Mouse (Mus musculus) midbrain, embryonic 13.5 days (tissue): ENCODE results near the gene Kif19a. TPM values are rescaled to one million over a fixed set of nuclear protein-coding genes. Genes with fewer than 3 reads are reported as not detected.

Experiments used
- ATAC-seq: fragments of 200-750 bp; cut with Nextera tagmentation; 2 replicates; pipeline ENCODE4 v1.8.0; 2017; ENCODE audit warnings: mild to moderate bottlenecking, moderate TSS enrichment, moderate library complexity
- H3K27ac ChIP-seq: fragments of 300-500 bp; sonication (generic); 2 replicates; pipeline ENCODE4 v1.5.1; 2015; ENCODE audit warnings: inconsistent platforms, mild to moderate bottlenecking, moderate library complexity
- H3K27me3 ChIP-seq: fragments of 300-500 bp; sonication (generic); 2 replicates; pipeline ENCODE4 v1.6.1; 2015; ENCODE audit warnings: mild to moderate bottlenecking, inconsistent platforms
- H3K36me3 ChIP-seq: fragments of 300-500 bp; sonication (generic); 2 replicates; pipeline ENCODE4 v1.6.1; 2015; ENCODE audit warnings: mild to moderate bottlenecking, inconsistent platforms
- H3K4me1 ChIP-seq: fragments of 300-500 bp; sonication (generic); replicated peaks from 2 replicates; pipeline ENCODE4 v1.6.1; 2015; ENCODE audit warnings: inconsistent platforms
- H3K4me2 ChIP-seq: fragments of 300-500 bp; sonication (generic); replicated peaks from 2 replicates; pipeline ENCODE4 v1.6.1; 2015; ENCODE audit warnings: moderate library complexity, mild to moderate bottlenecking, inconsistent platforms
- H3K4me3 ChIP-seq: fragments of 300-500 bp; sonication (generic); replicated peaks from 2 replicates; pipeline ENCODE4 v1.5.1; 2015; ENCODE audit warnings: mild to moderate bottlenecking, inconsistent platforms
- H3K9ac ChIP-seq: fragments of 300-500 bp; sonication (generic); replicated peaks from 2 replicates; pipeline ENCODE4 v1.6.1; 2015; ENCODE audit warnings: mild to moderate bottlenecking, inconsistent platforms
- H3K9me3 ChIP-seq: fragments of 300-500 bp; sonication (generic); 2 replicates; pipeline ENCODE4 v1.6.1; 2016; ENCODE audit warnings: mild to moderate bottlenecking, inconsistent platforms
- WGBS: fragments of 180-500 bp; shearing (Covaris S2); methylation state at CpG from one replicate; pipeline ENCODE4 v1.1.7; 2015; 5-methylcytosine and 5-hydroxymethylcytosine counted together
- polyA plus RNA-seq: library from polyadenylated mRNA; unstranded; fragments of >200 nt; fragmentation: Nextera tagmentation; extraction: Ambion mirVana; gene quantifications from 2 replicates; pipeline ENCODE4 v1.2.1, GENCODE M21; 2015

Kif19a gene
- polyA plus RNA-seq, 1 experiment from 2014 or later, result 1.2 TPM

DNA sequence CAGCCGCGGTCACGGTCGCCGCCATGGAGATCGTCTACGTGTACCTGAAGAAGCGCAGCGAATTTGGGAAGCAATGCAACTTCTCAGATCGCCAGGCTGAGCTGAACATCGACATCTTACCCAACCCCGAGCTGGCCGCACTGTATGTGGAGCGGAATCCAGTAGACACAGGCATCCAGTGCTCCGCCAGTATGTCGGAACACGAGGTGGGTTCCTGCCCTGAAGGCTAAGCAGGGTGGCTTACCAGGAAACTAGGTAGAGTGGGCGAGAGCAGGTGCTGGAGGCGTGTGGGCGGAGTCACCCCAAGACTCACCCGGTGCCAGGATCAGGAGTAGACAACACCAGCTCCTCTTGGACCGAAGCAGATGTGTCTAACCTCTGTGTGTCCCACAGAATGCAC lies 32.3 kb upstream of the Kif19a start:
- Histone ChIP-seq H3K27me3 (peaks cover 12% of the 10 kb centered on the region), H3K36me3 (no peaks in the 10 kb centered on the region), H3K9ac (no peak overlapping the region), H3K4me3 (no peak overlapping the region), H3K4me1 (peaks cover 17% of the 10 kb centered on the region), H3K4me2 (no peak overlapping the region), H3K9me3 (no peaks in the 10 kb centered on the region), H3K27ac (no peak overlapping the region)
- ATAC-seq, result no peak
- WGBS, result 81% methylated on average over 22 of the region's 22 CpGs

DNA sequence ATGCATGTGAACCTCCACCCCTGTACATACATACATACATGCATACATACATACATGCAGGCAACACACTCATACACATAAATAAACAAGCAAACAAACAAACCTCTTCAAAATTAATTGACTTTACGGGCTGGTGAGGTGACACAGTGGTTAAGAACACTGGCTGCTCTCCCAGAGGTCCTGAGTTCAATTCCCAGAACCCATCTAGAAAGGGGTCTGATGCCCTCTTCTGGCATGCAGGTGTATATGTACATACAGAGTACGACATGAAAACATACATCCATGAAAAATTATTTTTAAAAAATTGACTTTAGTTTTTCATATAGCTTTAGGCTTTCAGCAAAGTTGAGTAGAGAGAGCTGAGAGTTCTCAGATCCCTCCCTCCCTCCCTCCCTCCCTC lies 29.1 kb upstream of the Kif19a start:
- Histone ChIP-seq H3K4me1 (peaks cover 13% of the 10 kb centered on the region), H3K4me3 (no peak overlapping the region), H3K36me3 (no peaks in the 10 kb centered on the region), H3K27ac (no peak overlapping the region), H3K9me3 (no peaks in the 10 kb centered on the region), H3K9ac (no peak overlapping the region), H3K4me2 (no peak overlapping the region), H3K27me3 (peaks cover 24% of the 10 kb centered on the region)
- no peak for ATAC-seq
- 88% methylated on average over 2 of the region's 2 CpGs for WGBS

DNA sequence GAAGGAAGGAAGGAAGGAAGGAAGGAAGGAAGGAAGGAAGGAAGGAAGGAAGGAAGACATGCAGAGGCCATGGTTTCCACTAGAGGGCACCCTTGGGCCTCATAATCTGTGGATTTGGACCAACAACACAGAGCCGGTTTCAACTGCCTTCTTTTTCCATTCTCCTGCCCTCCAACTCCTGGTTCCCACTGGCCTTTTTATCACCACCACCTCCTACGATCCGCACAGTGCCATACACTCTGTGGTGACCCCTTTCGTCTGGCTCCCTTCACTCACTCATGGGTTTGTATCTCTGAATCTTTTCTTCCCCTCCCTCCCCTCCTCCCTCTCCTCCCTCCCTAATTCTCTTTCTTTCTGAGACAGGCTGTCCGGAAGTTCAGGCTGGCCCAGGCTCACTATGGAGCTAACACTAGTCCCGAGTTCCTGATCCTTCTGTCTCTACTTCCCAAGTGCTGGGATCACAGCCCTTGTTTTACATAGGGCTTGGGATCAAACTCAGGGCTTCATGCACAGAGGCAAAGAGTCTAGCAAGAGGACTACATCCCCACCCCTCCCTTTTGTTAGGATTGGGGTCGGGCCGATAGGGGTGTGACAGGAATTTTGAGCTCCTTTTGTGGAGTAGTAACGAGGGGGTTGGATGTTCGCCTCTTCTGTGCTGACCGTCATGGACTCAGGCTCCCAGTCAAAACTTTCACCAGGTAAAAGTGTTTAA lies 28.1 kb upstream of the Kif19a start:
- no peak overlapping the region for H3K4me2 ChIP-seq
- no peak overlapping the region for H3K27ac ChIP-seq

DNA sequence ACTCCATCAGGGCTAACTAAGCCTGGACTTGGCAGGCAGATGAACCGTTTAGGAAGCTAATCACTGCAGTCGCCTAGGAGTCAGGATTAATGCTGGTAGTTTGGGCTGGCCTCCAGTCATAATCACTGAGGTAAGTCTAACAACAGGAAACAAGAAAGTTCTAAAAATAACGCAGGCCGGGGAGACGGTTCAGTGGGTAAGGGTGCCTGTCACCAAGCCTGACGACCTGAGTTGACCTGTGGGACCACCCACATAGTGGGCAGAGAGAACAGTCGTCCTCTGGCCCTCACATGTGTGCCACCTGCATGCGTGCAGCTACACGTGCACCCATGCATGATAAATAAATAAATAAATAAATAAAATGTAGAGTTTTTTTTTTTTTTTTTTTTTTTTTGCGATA lies 24.6 kb upstream of the Kif19a start:
- no peak overlapping the region for H3K27ac ChIP-seq
- H3K27me3 ChIP-seq, result peaks cover 38% of the 10 kb centered on the region
- no peak overlapping the region for H3K4me2 ChIP-seq
- H3K9ac ChIP-seq, result no peak overlapping the region
- no peak overlapping the region for H3K4me3 ChIP-seq
- no peaks in the 10 kb centered on the region for H3K36me3 ChIP-seq
- ATAC-seq, result no peak
- no peaks in the 10 kb centered on the region for H3K9me3 ChIP-seq
- WGBS, result 23% methylated on average over 10 of the region's 10 CpGs
- peaks cover 24% of the 10 kb centered on the region for H3K4me1 ChIP-seq

More for the DNA sequence above, 28.1 kb upstream of the Kif19a start:
- peak; percentile 51 for ATAC-seq
- no peaks in the 10 kb centered on the region for H3K9me3 ChIP-seq
- H3K4me1 ChIP-seq, result peaks cover 22% of the 10 kb centered on the region
- 19% methylated on average over 11 of the region's 11 CpGs for WGBS
- H3K9ac ChIP-seq, result no peak overlapping the region
- no peaks in the 10 kb centered on the region for H3K36me3 ChIP-seq
- H3K27me3 ChIP-seq, result peaks cover 24% of the 10 kb centered on the region
- H3K4me3 ChIP-seq, result no peak overlapping the region

DNA sequence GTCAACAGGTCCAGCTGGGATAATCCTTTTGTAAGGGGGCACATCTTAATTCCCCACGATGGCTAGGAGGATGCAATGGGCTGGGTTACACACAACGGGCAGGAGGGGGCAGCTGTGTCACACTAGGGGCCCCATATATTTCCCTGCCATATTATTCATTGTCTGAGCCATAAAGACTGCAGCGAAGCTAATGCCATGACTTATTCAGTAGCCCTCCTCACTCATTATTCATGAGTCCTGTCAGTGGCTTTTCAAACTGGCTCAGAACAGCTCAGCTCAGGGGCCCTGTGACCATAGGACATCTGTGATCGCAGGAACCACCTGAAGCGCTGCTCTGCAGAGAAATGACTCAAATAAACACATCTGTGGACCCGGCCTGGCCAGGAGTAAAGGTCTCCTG lies 23.7 kb upstream of the Kif19a start:
- H3K4me3 ChIP-seq, result no peak overlapping the region
- ATAC-seq, result peak; percentile 83
- no peaks in the 10 kb centered on the region for H3K9me3 ChIP-seq
- WGBS, result 10% methylated on average over 6 of the region's 6 CpGs
- peaks cover 24% of the 10 kb centered on the region for H3K4me1 ChIP-seq
- H3K27ac ChIP-seq, result peak overlapping the region; percentile 47; the same call in 1 of the 2 replicates
- H3K36me3 ChIP-seq, result no peaks in the 10 kb centered on the region
- no peak overlapping the region for H3K4me2 ChIP-seq
- H3K27me3 ChIP-seq, result peaks cover 42% of the 10 kb centered on the region
- H3K9ac ChIP-seq, result no peak overlapping the region

- peak overlapping the region; percentile 42 for H3K4me2 ChIP-seq
- H3K36me3 ChIP-seq, result no peaks in the 10 kb centered on the region
- WGBS, result under 1% methylated on average over 12 of the region's 12 CpGs
- H3K9me3 ChIP-seq, result no peaks in the 10 kb centered on the region
- no peak overlapping the region for H3K9ac ChIP-seq
- peaks cover 23% of the 10 kb centered on the region for H3K27me3 ChIP-seq
- no peak overlapping the region for H3K4me3 ChIP-seq
- H3K4me1 ChIP-seq, result peaks cover 20% of the 10 kb centered on the region
- peak; percentile 68 for ATAC-seq
- H3K27ac ChIP-seq, result no peak overlapping the region
These were observed 20.1 kb upstream of the Kif19a start for GRCm38 (mm10) chr11:114745134-114745533.

DNA sequence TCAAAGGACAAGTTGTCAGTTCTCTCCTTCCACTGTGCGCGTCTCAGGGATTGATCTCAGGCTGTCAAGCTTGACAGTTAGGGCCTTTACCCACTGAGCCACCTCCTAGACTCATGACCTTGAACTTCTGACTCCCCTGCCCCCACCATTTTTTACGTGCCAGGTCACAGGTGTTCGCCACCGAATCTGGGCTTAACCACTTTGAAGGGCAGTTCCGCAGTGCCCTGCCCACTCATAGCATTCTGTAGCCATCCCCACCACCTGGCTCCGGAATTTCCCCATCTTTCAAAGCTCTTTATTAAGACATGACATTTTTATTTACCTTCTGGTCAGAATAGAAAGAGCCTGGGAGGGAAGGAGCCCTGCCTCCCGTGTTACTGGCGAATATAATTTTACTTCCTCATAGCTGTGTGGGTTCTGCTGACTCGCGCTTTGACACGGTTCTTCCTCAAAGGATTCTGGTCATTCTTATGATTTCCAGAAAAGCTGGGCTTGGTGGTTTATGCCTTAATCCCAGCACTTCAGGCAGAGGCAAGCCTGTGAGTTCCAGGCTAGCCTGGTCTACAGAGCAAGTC lies 17.5 kb upstream of the Kif19a start:
- 83% methylated on average over 12 of the region's 12 CpGs for WGBS
- Histone ChIP-seq H3K27me3 (peaks cover 20% of the 10 kb centered on the region), H3K9me3 (no peaks in the 10 kb centered on the region)

GRCm38 (mm10) chr11:114769911-114770310 lies 4.7 kb downstream of the Kif19a start:
- Histone ChIP-seq H3K36me3 (no peaks in the 10 kb centered on the region), H3K4me2 (no peak overlapping the region), H3K9ac (no peak overlapping the region), H3K27me3 (peaks cover 23% of the 10 kb centered on the region), H3K9me3 (no peaks in the 10 kb centered on the region), H3K4me3 (no peak overlapping the region), H3K27ac (no peak overlapping the region), H3K4me1 (peaks cover 13% of the 10 kb centered on the region)
- peak; percentile 48; the same call in 1 of the 2 replicates for ATAC-seq
- 43% methylated on average over 6 of the region's 6 CpGs for WGBS

More for the DNA sequence above, 17.5 kb upstream of the Kif19a start:
- ATAC-seq, result no peak
- H3K36me3 ChIP-seq, result no peaks in the 10 kb centered on the region
- H3K9ac ChIP-seq, result no peak overlapping the region
- no peak overlapping the region for H3K4me2 ChIP-seq
- no peak overlapping the region for H3K27ac ChIP-seq
- no peak overlapping the region for H3K4me3 ChIP-seq
- H3K4me1 ChIP-seq, result no peaks in the 10 kb centered on the region; the same call in 1 of the 2 replicates

DNA sequence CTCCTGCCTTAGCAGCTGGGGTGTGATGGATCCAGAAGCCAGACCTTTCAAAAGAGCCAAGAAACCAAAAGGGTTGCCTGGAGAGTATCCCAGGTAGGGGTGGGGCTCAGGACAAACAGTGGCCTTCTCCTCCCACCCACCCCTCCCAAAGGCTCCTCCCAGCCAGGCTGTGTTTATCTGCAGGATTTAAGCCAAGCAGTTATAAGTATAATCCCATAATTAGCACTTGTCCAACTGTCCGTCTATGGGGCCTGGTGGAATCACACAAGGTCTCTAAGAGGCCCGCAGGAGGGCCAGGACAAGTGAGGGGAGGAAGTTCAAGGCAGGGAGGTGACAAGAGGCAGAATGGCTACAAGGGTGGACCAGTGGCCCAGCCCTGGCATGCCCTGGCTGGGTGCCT lies 6.7 kb downstream of the Kif19a start:
- Histone ChIP-seq H3K9ac (no peak overlapping the region), H3K27me3 (peaks cover 5% of the 10 kb centered on the region; the same call in 1 of the 2 replicates), H3K4me2 (no peak overlapping the region), H3K4me3 (no peak overlapping the region), H3K9me3 (no peaks in the 10 kb centered on the region), H3K4me1 (peaks cover 8% of the 10 kb centered on the region), H3K27ac (no peak overlapping the region), H3K36me3 (no peaks in the 10 kb centered on the region)
- ATAC-seq, result no peak
- 61% methylated on average over 2 of the region's 2 CpGs for WGBS

DNA sequence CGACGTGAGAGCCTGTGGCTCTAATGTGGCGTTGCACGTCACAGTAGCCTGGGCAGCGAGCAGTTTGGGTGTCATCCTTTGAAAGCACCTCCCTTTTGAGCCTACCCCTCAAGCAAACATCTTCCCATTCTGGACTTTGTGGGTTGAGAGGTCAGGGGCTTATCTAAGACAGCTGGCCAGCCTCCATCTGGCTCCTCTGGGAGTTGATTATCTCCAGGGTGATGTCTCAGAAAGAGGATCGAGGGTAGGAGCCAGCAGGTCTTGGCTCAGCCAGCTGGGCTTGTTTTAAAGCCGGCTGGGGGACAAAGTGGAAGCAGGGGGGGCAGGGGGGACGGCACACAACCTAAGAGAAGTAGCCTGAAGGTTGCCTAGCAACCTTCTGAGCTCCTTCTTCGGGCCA lies 14.9 kb downstream of the Kif19a start:
- ATAC-seq, result no peak
- H3K9ac ChIP-seq, result no peak overlapping the region
- no peaks in the 10 kb centered on the region for H3K36me3 ChIP-seq
- no peaks in the 10 kb centered on the region for H3K9me3 ChIP-seq
- H3K4me1 ChIP-seq, result peaks cover 19% of the 10 kb centered on the region
- 29% methylated on average over 9 of the region's 9 CpGs for WGBS
- no peak overlapping the region for H3K4me3 ChIP-seq
- H3K4me2 ChIP-seq, result no peak overlapping the region
- H3K27ac ChIP-seq, result no peak overlapping the region
- peaks cover 8% of the 10 kb centered on the region for H3K27me3 ChIP-seq

DNA sequence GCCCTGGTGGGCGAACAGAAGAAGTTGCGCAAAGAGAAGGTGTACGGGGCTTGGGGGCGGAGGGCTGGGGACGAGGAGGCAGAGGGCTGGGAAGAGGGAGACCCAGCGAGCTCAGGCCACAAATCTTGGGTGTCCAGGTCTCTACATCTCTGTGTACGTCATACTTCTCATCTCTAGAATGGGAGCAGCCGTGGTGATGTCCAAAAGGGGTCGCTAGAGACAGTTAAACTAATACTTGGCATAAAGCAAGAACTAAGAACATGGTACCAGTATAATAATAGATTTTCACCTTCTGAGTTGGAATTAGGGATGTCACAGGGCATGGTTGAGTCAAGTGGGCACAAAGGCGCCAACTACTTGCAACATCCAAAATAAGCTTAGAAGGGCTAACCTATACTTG lies 20.7 kb downstream of the Kif19a start:
- 57% methylated on average over 10 of the region's 10 CpGs for WGBS
- ATAC-seq, result no peak
- Histone ChIP-seq H3K27ac (no peak overlapping the region), H3K4me3 (peak overlapping the region; percentile 31), H3K9ac (peak overlapping the region; percentile 47; the same call in 1 of the 2 replicates), H3K4me1 (peaks cover 30% of the 10 kb centered on the region), H3K9me3 (no peaks in the 10 kb centered on the region), H3K27me3 (peaks cover 53% of the 10 kb centered on the region), H3K4me2 (peak overlapping the region; percentile 59), H3K36me3 (no peaks in the 10 kb centered on the region)

DNA sequence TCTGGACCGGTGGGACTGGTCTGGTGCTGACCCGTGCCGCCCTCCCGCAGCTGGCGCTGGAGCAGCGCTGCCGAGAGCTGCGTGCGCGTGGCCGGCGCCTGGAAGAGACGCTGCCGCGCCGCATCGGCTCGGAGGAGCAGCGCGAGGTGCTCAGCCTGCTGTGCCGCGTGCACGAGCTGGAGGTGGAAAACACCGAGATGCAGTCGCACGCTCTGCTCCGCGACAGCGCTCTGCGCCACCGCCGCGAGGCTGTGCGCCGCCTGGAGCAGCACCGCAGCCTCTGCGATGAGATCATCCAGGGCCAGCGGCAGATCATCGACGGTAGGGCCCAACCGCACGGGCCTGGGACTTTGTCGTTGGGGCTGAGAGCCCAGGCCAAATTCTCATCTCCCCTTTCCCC lies 21.1 kb downstream of the Kif19a start:
- under 1% methylated on average over 43 of the region's 43 CpGs for WGBS

More for the DNA sequence above, 21.1 kb downstream of the Kif19a start:
- H3K9me3 ChIP-seq, result no peaks in the 10 kb centered on the region
- peak overlapping the region; percentile 31 for H3K4me3 ChIP-seq
- peaks cover 56% of the 10 kb centered on the region for H3K27me3 ChIP-seq
- peak overlapping the region; percentile 59 for H3K4me2 ChIP-seq
- H3K4me1 ChIP-seq, result peaks cover 33% of the 10 kb centered on the region
- peak; percentile 75 for ATAC-seq
- H3K27ac ChIP-seq, result no peak overlapping the region
- peak overlapping the region; percentile 47 for H3K9ac ChIP-seq
- no peaks in the 10 kb centered on the region for H3K36me3 ChIP-seq
